Mouse (Mus musculus): ENCODE measurements around the gene Taf5l.

- TF ChIP-seq USF2 (IDR thresholded peaks at IDR 0.05; ENCODE audit: borderline replicate concordance in 1 of 2, insufficient read depth in 1 of 2, low read depth in 1 of 2, low read length in 2 of 2): no peak
- no peak for TF ChIP-seq EP300 (IDR thresholded peaks at IDR 0.05; ENCODE audit: low read depth in 1 of 2, low read length in 2 of 2)
- no peak for TF ChIP-seq TCF12 (IDR thresholded peaks at IDR 0.05; ENCODE audit: low read depth, low read length)
- no peak for TF ChIP-seq CTCF (IDR thresholded peaks at IDR 0.05 in 2 of 3, conservative IDR thresholded peaks at IDR 0.05 in 1 of 3; ENCODE audit: control insufficient read depth in 1 of 3, insufficient read depth in 1 of 3, low read depth in 2 of 3, low read length in 3 of 3, poor library complexity in 1 of 3, severe bottlenecking in 1 of 3)
- no peak for TF ChIP-seq POLR2A (IDR thresholded peaks at IDR 0.05; ENCODE audit: control insufficient read depth in 1 of 2, insufficient read depth in 1 of 2, low read depth in 1 of 2, low read length in 2 of 2, poor library complexity in 1 of 2)
- no peak for TF ChIP-seq GATA1 (IDR thresholded peaks at IDR 0.05; ENCODE audit: low read depth, low read length)
- TF ChIP-seq SMC3 (IDR thresholded peaks at IDR 0.05; ENCODE audit: low read depth, low read length): no peak
- TF ChIP-seq TAL1 (IDR thresholded peaks at IDR 0.05; ENCODE audit: low read length): no peak
- no peak for TF ChIP-seq BHLHE40 (IDR thresholded peaks at IDR 0.05; ENCODE audit: borderline replicate concordance, low read depth, low read length)
- TF ChIP-seq HCFC1 (IDR thresholded peaks at IDR 0.05; ENCODE audit: low read depth, low read length): no peak
- TF ChIP-seq E2F4 (IDR thresholded peaks at IDR 0.05; ENCODE audit: borderline replicate concordance, low read depth, low read length): no peak
- TF ChIP-seq CHD2 (IDR thresholded peaks at IDR 0.05; ENCODE audit: low read length): no peak
- no peak for TF ChIP-seq MYB (IDR thresholded peaks at IDR 0.05; ENCODE audit: low read depth, low read length)
- no peak for TF ChIP-seq MAX (IDR thresholded peaks at IDR 0.05; ENCODE audit: low read length)
Observed at GRCm38 (mm10) chr8:123973495-123973894, 47.7 kb downstream of the Taf5l start.
